Mouse (Mus musculus) myocyte (in vitro differentiated cells): ENCODE data around the gene Slc9a1. TPM values are rescaled to one million over a fixed set of nuclear protein-coding genes. Genes with fewer than 3 reads are reported as not detected.

Source experiments
- H3K27me3 ChIP-seq: one replicate; pipeline ENCODE4 v1.6.1; 2011; ENCODE audit not compliant: control insufficient read depth, insufficient read depth, insufficient read length
- H3K36me3 ChIP-seq: one replicate; pipeline ENCODE4 v1.6.1; 2011; ENCODE audit not compliant: control insufficient read depth, insufficient read depth
- H3K4me2 ChIP-seq: one replicate; pipeline ENCODE4 v1.6.1; 2011; ENCODE audit warnings: low read depth, control low read depth
- H3K4me3 ChIP-seq: one replicate; pipeline ENCODE4 v1.5.1; 2011; ENCODE audit warnings: mild to moderate bottlenecking, control low read depth, moderate library complexity
- H3K79me2 ChIP-seq: one replicate; pipeline ENCODE4 v1.6.1; 2011; ENCODE audit not compliant: control insufficient read depth, insufficient read depth
- H3ac ChIP-seq: one replicate; pipeline ENCODE4 v1.6.1; 2011; ENCODE audit not compliant: control insufficient read depth, insufficient read length
- CEBPB ChIP-seq: IDR thresholded peaks from 2 replicates; pipeline ENCODE4 v1.6.1; 2011; ENCODE audit warnings: mild to moderate bottlenecking, moderate library complexity; ENCODE audit not compliant: poor library complexity, insufficient read depth, severe bottlenecking
- E2F4 ChIP-seq: IDR thresholded peaks from one replicate; pipeline ENCODE4 v1.6.1; 2011; ENCODE audit warnings: mild to moderate bottlenecking, control low read depth, moderate library complexity; ENCODE audit not compliant: insufficient read depth
- MAX ChIP-seq: IDR thresholded peaks from one replicate; pipeline ENCODE4 v1.6.1; 2011; ENCODE audit warnings: low read depth, mild to moderate bottlenecking, control low read depth
- MYOD1 ChIP-seq, 3 experiments: IDR thresholded peaks; one replicate each; pipeline ENCODE4 v1.6.1; 2011; ENCODE audit warnings: control low read depth in 2 of 3, low read depth in 2 of 3, mild to moderate bottlenecking in 2 of 3, moderate library complexity in 1 of 3; ENCODE audit not compliant: insufficient read length in 2 of 3, control insufficient read depth in 1 of 3
- MYOG ChIP-seq, 3 experiments: IDR thresholded peaks; one replicate each; pipeline ENCODE4 v1.6.1; 2011; ENCODE audit warnings: control low read depth in 2 of 3, low read depth in 2 of 3, mild to moderate bottlenecking in 2 of 3; ENCODE audit not compliant: insufficient read length in 2 of 3, control insufficient read depth in 1 of 3, insufficient read depth in 1 of 3
- POLR2A ChIP-seq: IDR thresholded peaks from one replicate; pipeline ENCODE4 v1.6.1; 2011; ENCODE audit warnings: low read depth, mild to moderate bottlenecking, control low read depth, moderate library complexity; ENCODE audit not compliant: insufficient read length
- POLR2AphosphoS2 ChIP-seq: IDR thresholded peaks from one replicate; pipeline ENCODE4 v1.6.1; 2011; ENCODE audit warnings: low read depth, control low read depth; ENCODE audit not compliant: insufficient read length
- REST ChIP-seq: IDR thresholded peaks from one replicate; pipeline ENCODE4 v1.6.1; 2011; ENCODE audit warnings: mild to moderate bottlenecking, control low read depth, moderate library complexity; ENCODE audit not compliant: insufficient read depth, insufficient read length
- SRF ChIP-seq: IDR thresholded peaks from one replicate; pipeline ENCODE4 v1.6.1; 2011; ENCODE audit warnings: low read depth; ENCODE audit not compliant: control insufficient read depth, insufficient read length
- TCF12 ChIP-seq: IDR thresholded peaks from one replicate; pipeline ENCODE4 v1.6.1; 2011; ENCODE audit warnings: mild to moderate bottlenecking, control low read depth; ENCODE audit not compliant: poor library complexity, insufficient read depth, severe bottlenecking
- TCF3 ChIP-seq: IDR thresholded peaks from one replicate; pipeline ENCODE4 v1.6.1; 2011; ENCODE audit warnings: low read depth, control low read depth; ENCODE audit not compliant: insufficient read length
- USF1 ChIP-seq: IDR thresholded peaks from one replicate; pipeline ENCODE4 v1.6.1; 2011; ENCODE audit warnings: low read depth, mild to moderate bottlenecking, control low read depth, moderate library complexity
- polyA plus RNA-seq: library from polyadenylated mRNA; unstranded; fragments of >200 nt; fragmentation: generic; extraction: Trizol; gene quantifications from one replicate; pipeline ENCODE4 v1.2.1, GENCODE M21; 2012; ENCODE audit warnings: missing spikeins

Slc9a1 gene
- polyA plus RNA-seq, 1 experiment: 23.3 TPM

DNA sequence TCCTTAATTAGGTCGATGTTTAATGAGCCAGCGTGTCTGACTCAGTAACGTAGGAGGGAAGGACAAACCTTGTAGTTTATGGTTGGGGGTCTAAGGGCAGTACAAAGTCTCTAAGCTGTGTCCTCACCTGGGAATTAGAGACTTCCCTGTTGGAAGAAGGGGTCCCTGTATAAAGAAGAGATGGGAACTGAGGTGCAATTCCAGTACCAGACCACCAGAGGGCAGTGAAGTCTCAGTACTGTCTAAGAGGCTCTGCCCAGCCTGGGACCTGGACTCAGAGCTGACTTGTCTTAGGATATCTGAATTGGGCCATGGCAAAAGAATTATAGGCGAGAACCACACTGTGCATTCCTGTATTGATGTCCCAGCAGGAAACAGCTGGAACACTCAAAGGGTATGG is 54.6 kb downstream of the Slc9a1 start:
- H3K27me3 ChIP-seq: no peaks in the 10 kb centered on the region
- no peaks in the 10 kb centered on the region for H3K36me3 ChIP-seq
- no peak overlapping the region for H3K4me3 ChIP-seq
- H3ac ChIP-seq: no peak overlapping the region
- TF ChIP-seq TCF12: no peak
- no peak for TF ChIP-seq MYOG (IDR thresholded peaks at IDR 0.05; ENCODE audit: control insufficient read depth in 1 of 3, insufficient read depth in 1 of 3, insufficient read length in 2 of 3, low read depth in 2 of 3)
- TF ChIP-seq USF1: no peak
- no peak for TF ChIP-seq TCF3
- TF ChIP-seq POLR2AphosphoS2: no peak
- TF ChIP-seq REST: no peak
- no peak for TF ChIP-seq E2F4
- no peak for TF ChIP-seq MAX
- no peak for TF ChIP-seq CEBPB
- TF ChIP-seq MYOD1 (IDR thresholded peaks at IDR 0.05; ENCODE audit: control insufficient read depth in 1 of 3, insufficient read length in 2 of 3, low read depth in 2 of 3): no peak
- TF ChIP-seq POLR2A: no peak
- no peak for TF ChIP-seq SRF
- H3K4me2 ChIP-seq: no peak overlapping the region
- H3K79me2 ChIP-seq: no peaks in the 10 kb centered on the region

DNA sequence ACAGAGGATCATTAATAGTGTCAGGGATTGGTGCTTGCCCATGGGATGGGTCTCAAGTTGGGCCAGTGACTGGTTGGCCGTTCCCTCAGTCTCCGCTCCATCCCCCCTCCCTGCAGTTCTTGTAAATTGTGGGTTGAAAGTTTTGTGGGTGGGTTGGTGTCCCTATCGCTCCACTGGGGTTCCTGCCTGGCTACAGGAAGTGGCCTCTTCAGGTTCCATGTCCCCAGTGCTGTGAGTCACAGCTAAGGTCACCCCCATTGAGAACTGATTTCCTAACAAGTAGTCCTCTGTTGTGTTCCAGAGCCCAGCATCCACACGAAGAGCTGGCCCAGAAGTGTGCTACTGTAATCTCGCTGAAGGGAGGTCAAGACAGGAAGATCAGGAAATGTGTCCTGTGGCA is 56.6 kb downstream of the Slc9a1 start:
- H3K79me2 ChIP-seq: no peaks in the 10 kb centered on the region
- H3K27me3 ChIP-seq: no peaks in the 10 kb centered on the region
- H3K4me2 ChIP-seq: no peak overlapping the region
- TF ChIP-seq E2F4: no peak
- no peak for TF ChIP-seq SRF
- no peak for TF ChIP-seq USF1
- no peak for TF ChIP-seq MAX
- no peak for TF ChIP-seq TCF12
- TF ChIP-seq POLR2A: no peak
- no peak for TF ChIP-seq POLR2AphosphoS2
- TF ChIP-seq REST: no peak
- no peak for TF ChIP-seq TCF3
- no peak for TF ChIP-seq MYOG (IDR thresholded peaks at IDR 0.05; ENCODE audit: control insufficient read depth in 1 of 3, insufficient read depth in 1 of 3, insufficient read length in 2 of 3, low read depth in 2 of 3)
- no peak for TF ChIP-seq MYOD1 (IDR thresholded peaks at IDR 0.05; ENCODE audit: control insufficient read depth in 1 of 3, insufficient read length in 2 of 3, low read depth in 2 of 3)
- no peak for TF ChIP-seq CEBPB
- H3ac ChIP-seq: no peak overlapping the region
- no peaks in the 10 kb centered on the region for H3K36me3 ChIP-seq
- H3K4me3 ChIP-seq: no peak overlapping the region

DNA sequence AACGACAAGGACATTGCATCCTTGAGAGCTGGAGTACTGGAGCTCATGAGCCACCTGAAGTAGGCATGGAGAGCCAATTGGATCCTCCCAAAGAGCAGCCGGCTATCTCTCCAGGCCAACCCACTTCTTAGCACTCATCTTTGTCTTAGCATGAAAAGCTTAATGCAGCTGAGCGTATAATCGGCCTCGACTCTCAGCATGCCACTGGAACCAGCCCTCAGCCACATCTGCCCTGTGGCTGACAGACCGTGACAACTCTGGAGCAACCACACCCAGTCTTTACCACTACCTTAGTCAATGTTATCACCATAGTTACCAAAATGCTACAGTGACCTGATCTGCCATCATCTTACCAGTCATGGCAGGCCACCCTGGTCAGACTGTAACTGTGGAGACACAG is 62.0 kb downstream of the Slc9a1 start:
- Histone ChIP-seq H3K4me3 (no peak overlapping the region), H3ac (no peak overlapping the region), H3K36me3 (no peaks in the 10 kb centered on the region), H3K79me2 (no peaks in the 10 kb centered on the region), H3K27me3 (no peaks in the 10 kb centered on the region), H3K4me2 (no peak overlapping the region)
- TF ChIP-seq POLR2AphosphoS2: no peak
- TF ChIP-seq MAX: no peak
- TF ChIP-seq E2F4: no peak
- no peak for TF ChIP-seq CEBPB
- no peak for TF ChIP-seq TCF3
- no peak for TF ChIP-seq MYOD1 (IDR thresholded peaks at IDR 0.05; ENCODE audit: control insufficient read depth in 1 of 3, insufficient read length in 2 of 3, low read depth in 2 of 3)
- no peak for TF ChIP-seq TCF12
- no peak for TF ChIP-seq SRF
- no peak for TF ChIP-seq REST
- TF ChIP-seq MYOG (IDR thresholded peaks at IDR 0.05; ENCODE audit: control insufficient read depth in 1 of 3, insufficient read depth in 1 of 3, insufficient read length in 2 of 3, low read depth in 2 of 3): no peak
- TF ChIP-seq POLR2A: no peak
- no peak for TF ChIP-seq USF1

GRCm38 (mm10) chr4:133432560-133433171 is 63.2 kb downstream of the Slc9a1 start:
- no peak overlapping the region for H3K4me3 ChIP-seq
- no peaks in the 10 kb centered on the region for H3K27me3 ChIP-seq
- no peaks in the 10 kb centered on the region for H3K79me2 ChIP-seq
- TF ChIP-seq MAX (no peak), SRF (no peak), USF1 (no peak), MYOG (IDR thresholded peaks at IDR 0.05; ENCODE audit: control insufficient read depth in 1 of 3, insufficient read depth in 1 of 3, insufficient read length in 2 of 3, low read depth in 2 of 3) (no peak), POLR2AphosphoS2 (no peak)
- H3ac ChIP-seq: no peak overlapping the region
- no peaks in the 10 kb centered on the region for H3K36me3 ChIP-seq
- no peak overlapping the region for H3K4me2 ChIP-seq

DNA sequence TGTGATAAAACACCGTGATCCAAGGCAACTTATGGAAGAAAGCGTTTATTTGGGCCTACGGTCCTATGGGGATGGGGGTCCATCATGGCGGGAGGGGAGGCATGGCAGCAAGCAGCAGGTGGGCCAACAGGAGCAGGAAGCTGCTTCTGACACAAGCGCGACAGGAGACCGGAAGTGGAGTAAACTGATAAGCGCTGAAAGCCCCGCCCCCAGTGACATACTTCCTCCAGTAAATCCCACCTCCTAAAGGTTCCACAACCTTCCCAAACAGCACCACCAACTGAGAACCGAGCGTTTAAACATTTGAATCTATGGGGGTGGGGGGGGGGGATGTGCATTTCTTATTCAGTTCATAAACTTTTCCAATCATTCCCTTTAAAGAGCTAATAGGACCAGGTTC is 66.4 kb downstream of the Slc9a1 start:
- H3K4me3 ChIP-seq: no peak overlapping the region
- no peaks in the 10 kb centered on the region for H3K79me2 ChIP-seq
- no peaks in the 10 kb centered on the region for H3K27me3 ChIP-seq
- TF ChIP-seq MAX (no peak), TCF3 (no peak), USF1 (no peak), TCF12 (no peak), REST (no peak), E2F4 (no peak), SRF (no peak), MYOG (IDR thresholded peaks at IDR 0.05; ENCODE audit: control insufficient read depth in 1 of 3, insufficient read depth in 1 of 3, insufficient read length in 2 of 3, low read depth in 2 of 3) (no peak), CEBPB (no peak), POLR2A (no peak), MYOD1 (IDR thresholded peaks at IDR 0.05; ENCODE audit: control insufficient read depth in 1 of 3, insufficient read length in 2 of 3, low read depth in 2 of 3) (no peak)
- H3ac ChIP-seq: no peak overlapping the region
- no peak overlapping the region for H3K4me2 ChIP-seq
- no peaks in the 10 kb centered on the region for H3K36me3 ChIP-seq
